Mouse (Mus musculus): ENCODE measurements around the gene Strn4.

Gene Strn4

GRCm38 (mm10) chr7:16841561-16842560, 26.2 kb downstream of the Strn4 start:
- no peak for DNase-seq (ENCODE audit: low read depth, low spot score)

GRCm38 (mm10) chr7:16842645-16843063, 27.0 kb downstream of the Strn4 start, which contains the start of gene Prkd2:
Prkd2 (plus strand) TSS chr7:16842902.
- DNase-seq (ENCODE audit: low read depth, low spot score): peak; percentile 91

- no peak for DNase-seq (ENCODE audit: low read depth, low spot score)
These were observed 27.9 kb downstream of the Strn4 start for GRCm38 (mm10) chr7:16843441-16844171.

- peak; percentile 42 for DNase-seq (ENCODE audit: low read depth, low spot score)
These were observed 29.0 kb downstream of the Strn4 start for GRCm38 (mm10) chr7:16844696-16845071.

- DNase-seq (ENCODE audit: low read depth, low spot score): no peak
These were observed 29.6 kb downstream of the Strn4 start for GRCm38 (mm10) chr7:16845072-16845819.

- DNase-seq (ENCODE audit: low read depth, low spot score): no peak
These were observed 30.1 kb downstream of the Strn4 start for GRCm38 (mm10) chr7:16845820-16846167.

GRCm38 (mm10) chr7:16846775-16847174, 31.1 kb downstream of the Strn4 start:
- no peak for DNase-seq (ENCODE audit: low read depth, low spot score)

GRCm38 (mm10) chr7:16847507-16847906, 31.8 kb downstream of the Strn4 start:
- no peak for DNase-seq (ENCODE audit: low read depth, low spot score)

GRCm38 (mm10) chr7:16848579-16848978, 32.9 kb downstream of the Strn4 start:
- DNase-seq (ENCODE audit: low read depth, low spot score): peak; percentile 82

- no peak for DNase-seq (ENCODE audit: low read depth, low spot score)
These were observed 35.9 kb downstream of the Strn4 start for GRCm38 (mm10) chr7:16851636-16852035.

- peak; percentile 43 for DNase-seq (ENCODE audit: low read depth, low spot score)
These were observed 37.7 kb downstream of the Strn4 start for GRCm38 (mm10) chr7:16853302-16853831.

GRCm38 (mm10) chr7:16858336-16858735, 42.6 kb downstream of the Strn4 start:
- peak; percentile 73 for DNase-seq (ENCODE audit: low read depth, low spot score)

GRCm38 (mm10) chr7:16859902-16860651, 44.4 kb downstream of the Strn4 start:
- DNase-seq (ENCODE audit: low read depth, low spot score): peak; percentile 84

GRCm38 (mm10) chr7:16867488-16867887, 51.8 kb downstream of the Strn4 start:
- DNase-seq (ENCODE audit: low read depth, low spot score): no peak

- peak; percentile 100 for DNase-seq (ENCODE audit: low read depth, low spot score)
These were observed 53.8 kb downstream of the Strn4 start for GRCm38 (mm10) chr7:16869497-16869896.

GRCm38 (mm10) chr7:16871600-16871999, 55.9 kb downstream of the Strn4 start:
- no peak for DNase-seq (ENCODE audit: low read depth, low spot score)

- DNase-seq (ENCODE audit: low read depth, low spot score): no peak
These were observed 56.8 kb downstream of the Strn4 start for GRCm38 (mm10) chr7:16872478-16872877.

GRCm38 (mm10) chr7:16873392-16873791, 57.7 kb downstream of the Strn4 start:
- no peak for DNase-seq (ENCODE audit: low read depth, low spot score)

GRCm38 (mm10) chr7:16874190-16874589, 58.5 kb downstream of the Strn4 start:
- peak; percentile 94 for DNase-seq (ENCODE audit: low read depth, low spot score)

- peak; percentile 100 for DNase-seq (ENCODE audit: low read depth, low spot score)
These were observed 59.1 kb downstream of the Strn4 start for GRCm38 (mm10) chr7:16874756-16875309.

- DNase-seq (ENCODE audit: low read depth, low spot score): no peak
These were observed 59.4 kb downstream of the Strn4 start, which contains the start of gene Dact3 for GRCm38 (mm10) chr7:16875310-16875325. Dact3 (plus strand) TSS chr7:16875317.
